Mouse (Mus musculus): ENCODE measurements around the gene Tdg. TPM values are rescaled to one million over a fixed set of nuclear protein-coding genes. Genes with fewer than 3 reads are reported as not detected.

Tdg gene
- polyA plus RNA-seq (2015; fragmentation: Nextera tagmentation; extraction: Ambion mirVana): 43.9 and 49.2 TPM in 2 replicates

DNA sequence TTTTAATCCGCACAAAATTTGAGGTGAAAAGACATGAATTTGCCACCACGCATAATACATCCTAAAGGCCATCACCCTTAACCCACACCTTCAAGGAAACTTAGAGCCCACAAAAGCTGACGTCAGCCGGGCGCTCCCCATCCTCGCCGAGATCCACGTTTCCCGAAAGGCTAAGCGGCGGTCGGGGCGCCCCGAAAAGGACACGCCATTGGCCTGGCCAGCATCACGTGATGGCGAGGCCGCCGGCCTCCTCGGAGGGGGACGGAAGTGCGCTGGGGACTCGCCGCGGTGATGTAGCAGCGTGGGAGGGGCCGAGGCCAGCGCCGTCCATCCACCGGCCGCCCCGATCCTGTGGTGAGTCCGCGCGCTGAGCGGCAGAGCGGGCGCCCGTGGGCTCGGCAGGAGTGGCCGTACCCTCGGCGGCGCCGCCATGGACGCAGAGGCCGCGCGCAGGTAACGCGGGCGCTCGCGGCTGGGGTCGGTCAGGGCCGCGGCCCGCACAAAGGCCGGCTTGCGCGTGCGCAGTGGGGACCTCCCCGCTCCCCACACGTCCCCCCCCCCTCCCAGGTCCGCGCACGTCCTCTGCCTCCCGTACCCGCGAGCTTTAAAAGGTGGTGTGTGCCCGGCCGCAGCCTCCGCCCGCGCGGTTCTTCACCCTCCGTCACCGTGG, at the start of gene Tdg:
Tdg (plus strand) TSS at position 243 of the 670 bp plus-strand sequence.

DNA sequence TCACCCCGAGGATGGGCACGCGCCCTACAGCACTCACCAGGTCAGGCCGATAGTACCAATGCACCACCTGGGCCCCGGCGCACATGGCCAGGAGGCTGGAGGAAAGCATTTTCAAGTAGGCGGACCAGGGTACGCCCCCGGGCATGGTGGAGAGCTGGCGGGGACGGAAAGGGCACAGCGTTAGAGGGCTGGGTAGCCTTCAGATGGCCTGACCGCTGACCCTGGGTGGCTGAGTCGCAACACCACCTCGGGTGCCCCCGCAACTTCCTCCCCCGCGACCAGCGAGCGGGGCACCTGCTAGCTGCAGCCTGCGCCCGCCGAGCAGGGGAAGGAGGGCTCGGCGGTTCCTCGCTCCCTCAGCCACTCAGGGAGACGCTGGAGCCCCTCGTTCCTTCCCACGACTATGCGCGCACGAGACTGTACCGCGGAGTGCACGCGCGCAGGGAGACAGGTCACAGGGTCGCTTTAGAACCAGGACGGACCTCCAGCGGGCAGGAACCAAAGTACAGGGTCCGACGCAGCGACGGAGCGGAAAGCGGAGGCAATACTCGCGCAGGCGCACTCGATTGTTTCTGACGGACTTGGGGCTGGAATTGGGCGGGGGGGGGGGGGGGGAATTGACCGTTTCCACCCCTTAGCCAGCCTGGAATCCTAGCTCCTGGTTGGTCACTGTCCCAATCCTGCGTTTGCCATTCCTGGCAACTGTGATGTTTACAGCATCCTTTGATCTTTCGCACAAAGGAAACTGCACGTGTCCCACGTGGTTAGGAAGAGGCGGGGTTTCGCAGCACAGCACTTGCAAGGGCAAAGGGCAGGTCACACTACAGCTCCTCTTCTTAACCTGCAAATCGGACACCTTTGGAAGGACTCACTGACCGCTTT, 6.7 kb upstream of the Tdg start, which contains the start of gene 1190007I07Rik:
1190007I07Rik (minus strand) TSS at position 558 of the 882 bp plus-strand sequence.

DNA sequence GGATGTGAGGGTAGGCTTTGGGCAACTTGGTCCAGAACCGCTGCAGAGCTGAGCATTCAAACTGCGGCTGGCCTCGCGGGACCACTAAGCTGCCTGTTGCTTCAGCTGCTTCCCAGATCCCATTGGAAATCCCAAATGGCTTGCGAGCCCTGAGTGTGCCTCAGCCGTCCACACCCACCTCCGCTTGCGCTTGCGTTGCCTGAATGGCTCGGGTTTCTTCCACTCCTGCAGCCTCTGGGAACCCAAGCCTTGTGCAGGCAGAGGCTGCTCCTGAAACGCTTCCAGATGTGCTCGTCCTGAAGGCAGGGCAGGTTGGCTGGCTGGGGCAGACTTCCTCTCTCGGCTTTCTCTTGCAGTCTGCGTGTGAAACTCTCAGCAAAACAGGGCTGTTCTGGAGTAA, 60.9 kb downstream of the Tdg start, which contains the start of gene Glt8d2:
Glt8d2 (minus strand) TSS at position 157 of the 400 bp plus-strand sequence.

DNA sequence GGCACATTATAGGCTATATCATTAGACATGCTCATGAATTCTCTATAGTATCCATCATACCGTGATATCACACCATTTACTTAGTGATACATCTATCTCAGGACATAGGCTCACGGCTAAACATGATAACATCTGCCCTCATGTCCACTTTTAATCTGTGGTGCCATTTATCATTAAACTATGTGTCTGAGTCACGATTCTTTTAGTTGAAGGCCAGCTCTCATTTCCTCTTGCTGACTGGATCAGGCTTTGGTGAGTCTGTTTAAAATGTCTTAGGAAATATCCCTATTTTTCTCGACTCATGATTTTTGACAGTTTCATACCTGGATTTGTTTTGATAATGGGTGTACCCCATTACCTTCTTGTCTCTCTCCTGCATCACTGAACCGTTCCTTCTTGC, 66.3 kb downstream of the Tdg start, which contains the start of gene Hcfc2:
Hcfc2 (plus strand) TSS at position 205 of the 400 bp plus-strand sequence.

Other genes starting within 250 kb of the Tdg start
- not detected in 2 replicates for gene Gm1553, start 137.2 kb upstream of the Tdg start, polyA plus RNA-seq (2015; fragmentation: Nextera tagmentation; extraction: Ambion mirVana)
- 25.7 and 26.8 TPM in 2 replicates for gene 1190007I07Rik, start 6.6 kb upstream of the Tdg start, polyA plus RNA-seq (2015; fragmentation: Nextera tagmentation; extraction: Ambion mirVana)
- gene Glt8d2, start 60.8 kb downstream of the Tdg start, polyA plus RNA-seq (2015; fragmentation: Nextera tagmentation; extraction: Ambion mirVana): 7.0 and 8.7 TPM in 2 replicates
- 24.5 and 32.7 TPM in 2 replicates for gene Hcfc2, start 66.3 kb downstream of the Tdg start, polyA plus RNA-seq (2015; fragmentation: Nextera tagmentation; extraction: Ambion mirVana)
- gene Nfyb, start 134.3 kb downstream of the Tdg start, polyA plus RNA-seq (2015; fragmentation: Nextera tagmentation; extraction: Ambion mirVana): 17.8 and 22.8 TPM in 2 replicates
- 45.6 and 49.9 TPM in 2 replicates for gene Txnrd1, start 204.1 kb downstream of the Tdg start, polyA plus RNA-seq (2015; fragmentation: Nextera tagmentation; extraction: Ambion mirVana)
- 0.16 TPM in 1 of 2 replicates, not detected in the other for gene Eid3, start 236.8 kb downstream of the Tdg start, polyA plus RNA-seq (2015; fragmentation: Nextera tagmentation; extraction: Ambion mirVana)